Mouse (Mus musculus): ENCODE measurements around the gene Eif2a. TPM values are rescaled to one million over a fixed set of nuclear protein-coding genes. Genes with fewer than 3 reads are reported as not detected.

Gene Eif2a
- polyA plus RNA-seq, 1 experiment from 2014 or later: 56.1 TPM

Other genes with a start within 250 kb of the Eif2a start
- 12.6 and 14.5 TPM in 2 replicates for gene Tsc22d2, start 111.1 kb upstream of the Eif2a start, polyA plus RNA-seq (2016; fragmentation: Nextera tagmentation; extraction: Ambion mirVana)
- gene Serp1, start 71 bp downstream of the Eif2a start, polyA plus RNA-seq (2016; fragmentation: Nextera tagmentation; extraction: Ambion mirVana): 153 and 154 TPM in 2 replicates
- 16.3 and 18.0 TPM in 2 replicates for gene Selenot, start 50.8 kb downstream of the Eif2a start, polyA plus RNA-seq (2016; fragmentation: Nextera tagmentation; extraction: Ambion mirVana)
- gene Erich6, start 111.4 kb downstream of the Eif2a start, polyA plus RNA-seq (2016; fragmentation: Nextera tagmentation; extraction: Ambion mirVana): 0.09 TPM in 1 of 2 replicates, not detected in the other
- gene Siah2, start 166.6 kb downstream of the Eif2a start, polyA plus RNA-seq (2016; fragmentation: Nextera tagmentation; extraction: Ambion mirVana): 6.5 and 7.4 TPM in 2 replicates

All from limb, embryonic 12.5 days (tissue).